Mouse (Mus musculus): ENCODE results near the gene Dlk2. TPM values are rescaled to one million over a fixed set of nuclear protein-coding genes. Genes with fewer than 3 reads are reported as not detected.
A peak's percentile ranks its signal among the peaks of the same experiment; 100 is the strongest.

The Dlk2 gene
- total RNA-seq, 2 experiments from 2014 or later = 0.39 to 0.60 TPM

- intact Hi-C loops (cut with DNase I) = no loop called here
- no peak for DNase-seq
Observed at GRCm38 (mm10) chr17:46306956-46307355, 9.7 kb downstream of the Dlk2 start.

GRCm38 (mm10) chr17:46309835-46310234, 12.6 kb downstream of the Dlk2 start:
- no peak for DNase-seq
- intact Hi-C loops (cut with DNase I) = no loop called here

GRCm38 (mm10) chr17:46310515-46310914, 13.3 kb downstream of the Dlk2 start:
- DNase-seq = no peak
- intact Hi-C loops (cut with DNase I) = no loop called here

- DNase-seq = no peak
- intact Hi-C loops (cut with DNase I) = no loop called here
Observed at GRCm38 (mm10) chr17:46313135-46313715, 16.0 kb downstream of the Dlk2 start.

GRCm38 (mm10) chr17:46315813-46316212, 18.6 kb downstream of the Dlk2 start:
- DNase-seq = no peak
- intact Hi-C loops (cut with DNase I) = no loop called here

GRCm38 (mm10) chr17:46320492-46320891, 23.3 kb downstream of the Dlk2 start:
- intact Hi-C loops (cut with DNase I) = no loop called here
- no peak for DNase-seq

- intact Hi-C loops (cut with DNase I) = no loop called here
- DNase-seq = no peak
Observed at GRCm38 (mm10) chr17:46322046-46322823, 25.0 kb downstream of the Dlk2 start.

- intact Hi-C loops (cut with DNase I) = no loop called here
- DNase-seq = no peak
Observed at GRCm38 (mm10) chr17:46327413-46327905, 30.2 kb downstream of the Dlk2 start.

- DNase-seq = peak; percentile 96 to 97
Observed at GRCm38 (mm10) chr17:46327906-46328534, 30.8 kb downstream of the Dlk2 start, which contains the start of gene Abcc10. Gene Abcc10 (minus strand): TSS chr17:46328352.

GRCm38 (mm10) chr17:46328723-46329122, 31.5 kb downstream of the Dlk2 start:
- intact Hi-C loops (cut with DNase I) = loop anchor here (2.0 kb wide), 1 partner anchor 54 kb away; the partner anchor contains the start of gene Zfp318
- no peak for DNase-seq

More at GRCm38 (mm10) chr17:46327906-46328534, 30.8 kb downstream of the Dlk2 start, which contains the start of gene Abcc10:
- intact Hi-C loops (cut with DNase I) = loop anchor here (2.0 kb wide), 1 partner anchor 55 kb away; the partner anchor contains the start of gene Zfp318

- DNase-seq = no peak
- intact Hi-C loops (cut with DNase I) = no loop called here
Observed at GRCm38 (mm10) chr17:46336475-46336874, 39.3 kb downstream of the Dlk2 start.

- intact Hi-C loops (cut with DNase I) = no loop called here
- DNase-seq = no peak
Observed at GRCm38 (mm10) chr17:46341208-46341607, 44.0 kb downstream of the Dlk2 start.

GRCm38 (mm10) chr17:46351026-46351700, 53.9 kb downstream of the Dlk2 start:
- intact Hi-C loops (cut with DNase I) = no loop called here
- DNase-seq = no peak

Other genes starting within 250 kb of the Dlk2 start
- 100 to 1,000 TPM; 131 to 140 TPM for gene Mrps18a, start 186.4 kb upstream of the Dlk2 start, total RNA-seq (2021)
- gene Rsph9, start 153.2 kb upstream of the Dlk2 start, total RNA-seq (2021) = 1 to 10 TPM in 1 of 2 experiments, under 1 TPM in 1; 0.94 to 1.4 TPM
- 10 to 100 TPM; 21.0 to 21.8 TPM for gene Mad2l1bp, start 143.9 kb upstream of the Dlk2 start, total RNA-seq (2021)
- 10 to 100 TPM; 65.1 to 72.2 TPM for gene Gtpbp2, start 136.4 kb upstream of the Dlk2 start, total RNA-seq (2021)
- gene Polh, start 94.8 kb upstream of the Dlk2 start, total RNA-seq (2021) = 10 to 100 TPM in 1 of 2 experiments, 1 to 10 TPM in 1; 8.5 to 10.3 TPM
- 10 to 100 TPM; 20.8 to 21.7 TPM for gene Xpo5, start 94.6 kb upstream of the Dlk2 start, total RNA-seq (2021)
- 10 to 100 TPM; 22.2 to 25.1 TPM for gene Polr1c, start 49.4 kb upstream of the Dlk2 start, total RNA-seq (2021)
- gene Yipf3, start 49.3 kb upstream of the Dlk2 start, total RNA-seq (2021) = 10 to 100 TPM; 83.3 to 86.2 TPM
- under 1 TPM; 0.22 to 0.30 TPM for gene Lrrc73, start 43.9 kb upstream of the Dlk2 start, total RNA-seq (2021)
- gene Tjap1, start 14.4 kb upstream of the Dlk2 start, total RNA-seq (2021) = 10 to 100 TPM; 33.8 to 43.6 TPM
- 1 to 10 TPM; 3.8 to 4.9 TPM for gene Abcc10, start 30.9 kb downstream of the Dlk2 start, total RNA-seq (2021)
- 10 to 100 TPM; 17.6 to 19.1 TPM for gene Zfp318, start 86.3 kb downstream of the Dlk2 start, total RNA-seq (2021)
- 1 to 10 TPM in 1 of 2 experiments, not detected in 1; 1.2 TPM for gene Crip3, start 131.5 kb downstream of the Dlk2 start, total RNA-seq (2021)
- not detected for gene Slc22a7, start 141.0 kb downstream of the Dlk2 start, total RNA-seq (2021)
- gene Ttbk1, start 190.3 kb downstream of the Dlk2 start, total RNA-seq (2021) = under 1 TPM; 0.19 TPM
- 1 to 10 TPM in 1 of 2 experiments, under 1 TPM in 1; 0.89 to 2.2 TPM for gene Dnph1, start 199.3 kb downstream of the Dlk2 start, total RNA-seq (2021)
- gene Cul9, start 249.0 kb downstream of the Dlk2 start, total RNA-seq (2021) = 10 to 100 TPM; 20.3 to 24.0 TPM